Mouse (Mus musculus) CH12F3 (cell line): ENCODE data around the gene Hoxd8.

ENCODE experiments used
- in situ Hi-C: fragments of 300-500 bp; cut with MboI; formaldehyde crosslinking; loops from 2 replicates; pipeline ENCODE4 v1.14.3; 2020; ENCODE audit warnings: low sequenced_read_pairs

Hoxd8 gene

DNA sequence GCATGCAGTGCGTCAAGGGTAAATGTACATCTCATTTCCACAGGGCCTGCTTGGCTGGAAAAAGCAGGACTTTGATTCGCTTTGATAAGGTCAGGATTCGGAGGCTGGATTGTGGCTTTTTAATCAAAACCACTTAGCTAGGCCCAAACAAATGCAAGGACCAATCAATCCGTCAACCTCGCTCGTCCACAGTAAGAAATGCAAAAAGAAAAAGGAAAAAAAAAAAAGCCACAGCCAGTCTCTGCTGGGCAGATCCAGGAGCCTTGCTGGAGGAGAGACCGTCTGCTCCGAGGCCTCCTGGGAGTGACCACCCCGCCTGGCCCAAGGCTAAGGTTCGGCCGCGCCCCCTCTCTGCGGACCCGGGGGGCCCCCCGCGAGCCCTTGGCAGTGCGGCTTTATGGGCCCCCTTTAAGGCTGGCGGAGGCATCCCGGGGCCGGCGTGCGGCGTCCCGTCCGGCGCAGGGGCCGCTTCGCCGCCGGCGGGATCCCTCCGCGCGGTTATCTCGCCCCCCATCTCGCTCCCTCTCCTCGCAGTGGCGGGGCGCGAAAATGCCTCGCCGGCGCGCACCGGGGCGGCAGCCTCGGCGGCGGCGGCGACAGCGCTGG is at the start of gene Hoxd8:
Hoxd8 (plus strand) TSS at position 223 of the 606 bp plus-strand sequence.
- in situ Hi-C loops = loop anchor here (25.0 kb wide), 1 partner anchor 883 kb away; no protein-coding TSS in a partner anchor

DNA sequence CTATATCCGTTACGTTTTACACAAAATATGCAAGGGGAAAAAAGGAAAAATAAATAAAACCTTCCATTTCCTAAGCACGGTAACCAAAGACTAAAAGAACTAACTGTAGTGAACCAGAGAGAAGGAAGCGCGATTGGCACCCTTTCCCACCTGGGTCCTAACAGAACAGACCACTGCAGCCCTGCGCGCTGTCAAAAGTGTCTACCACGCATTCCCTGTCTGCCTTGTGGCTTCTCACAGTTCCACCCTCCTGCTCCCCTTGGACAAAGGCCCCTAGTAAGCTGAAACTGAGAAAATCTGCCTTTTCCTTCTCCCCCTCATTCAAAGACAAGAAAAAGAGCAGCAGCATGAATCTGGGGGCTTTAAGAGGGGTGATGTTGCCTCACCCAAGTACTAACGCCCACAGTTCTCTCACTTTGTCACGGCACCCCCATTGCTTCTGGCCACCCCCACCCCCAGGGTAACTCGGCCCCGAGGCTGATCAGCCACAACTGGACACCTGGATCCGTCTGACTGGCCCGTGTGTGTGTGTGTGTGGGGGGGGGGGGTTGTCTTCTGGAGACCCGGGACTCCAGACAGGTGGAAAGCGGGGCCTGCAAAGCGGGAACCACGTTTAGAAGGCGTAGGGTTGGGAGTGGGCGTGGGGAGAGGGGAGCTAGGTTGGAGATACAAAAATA is 49.5 kb upstream of the Hoxd8 start:
- in situ Hi-C loops = loop anchor here (25.0 kb wide), 1 partner anchor 593 kb away; no protein-coding TSS in a partner anchor

DNA sequence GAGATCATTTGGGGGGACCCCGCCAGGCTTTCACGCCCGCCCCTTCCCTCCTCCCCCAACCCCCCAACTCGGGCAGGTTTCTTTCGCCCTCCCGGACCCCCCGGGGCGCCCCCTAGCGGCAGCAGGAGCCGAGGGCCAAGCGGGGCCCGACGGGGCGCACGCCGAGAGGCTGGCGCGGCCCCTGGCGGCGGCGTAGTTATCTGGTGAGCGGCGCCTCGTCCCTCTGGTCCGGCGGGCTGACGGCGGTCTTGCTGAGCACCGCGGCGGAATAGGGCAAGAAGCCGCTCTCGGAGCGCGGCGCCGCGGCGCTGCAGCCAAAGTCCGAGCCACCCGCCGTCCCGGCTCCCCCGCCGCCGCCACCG is 49.0 kb upstream of the Hoxd8 start:
- in situ Hi-C loops = loop anchor here (25.0 kb wide), 1 partner anchor 593 kb away; no protein-coding TSS in a partner anchor

DNA sequence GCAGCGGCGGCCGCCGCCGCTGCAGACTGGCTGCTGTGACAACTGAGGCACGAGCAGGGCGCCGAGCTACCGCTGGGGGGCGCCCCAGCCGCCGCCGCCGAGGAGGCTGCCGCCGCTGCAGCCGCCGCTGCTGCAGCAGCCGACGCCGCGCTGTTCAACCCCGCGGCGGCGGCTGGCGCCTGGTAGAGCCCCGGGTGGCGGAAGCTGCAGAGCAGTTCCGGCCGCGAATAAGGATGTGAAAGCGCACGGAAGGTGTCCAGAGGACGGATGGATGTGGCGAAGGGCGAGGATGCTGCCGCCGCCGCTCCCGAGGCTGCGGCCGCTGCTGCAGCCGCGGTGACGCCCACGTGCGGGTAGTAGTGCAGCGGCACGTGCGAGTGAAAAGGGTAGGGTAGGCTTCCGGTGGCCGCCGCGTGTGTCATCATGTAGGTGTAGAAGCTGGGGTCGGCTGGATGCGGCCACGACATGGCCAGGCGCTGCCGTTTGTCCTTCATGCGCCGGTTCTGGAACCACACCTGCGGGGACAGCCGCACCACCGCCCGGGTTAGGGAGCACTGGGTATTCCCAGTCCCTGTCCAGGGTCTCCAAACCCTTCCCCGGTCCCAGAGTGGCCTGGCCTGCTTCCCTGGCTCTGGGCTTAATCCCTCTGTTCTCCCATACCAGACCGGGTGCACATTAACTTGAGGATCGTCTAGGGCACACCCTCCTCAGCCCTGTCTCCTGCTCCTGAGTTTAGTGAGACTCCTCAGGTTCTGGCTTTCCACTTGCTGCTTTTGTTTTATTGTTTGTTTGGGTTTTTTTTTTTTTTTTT is 48.4 kb upstream of the Hoxd8 start:
- in situ Hi-C loops = loop anchor here (25.0 kb wide), 1 partner anchor 594 kb away; no protein-coding TSS in a partner anchor

DNA sequence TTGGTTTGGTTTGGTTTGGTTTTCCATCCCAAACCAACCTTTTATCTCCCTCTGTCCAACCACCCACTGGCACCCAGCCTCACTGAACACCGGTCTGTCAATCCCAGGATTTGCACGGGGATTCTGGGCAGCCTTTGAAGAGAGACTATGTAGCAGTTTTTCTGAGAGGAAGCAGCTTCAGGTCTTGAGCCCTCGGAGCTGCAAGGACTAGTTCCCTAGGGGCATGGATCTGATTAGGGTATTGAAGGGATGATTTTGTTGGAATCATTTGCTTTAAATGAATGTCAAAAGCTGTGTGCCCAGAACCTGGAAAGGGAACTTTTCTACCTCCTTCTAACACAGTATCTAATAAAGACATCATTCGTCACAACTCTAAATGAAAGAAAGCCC is 47.8 kb upstream of the Hoxd8 start:
- in situ Hi-C loops = loop anchor here (25.0 kb wide), 1 partner anchor 594 kb away; no protein-coding TSS in a partner anchor

DNA sequence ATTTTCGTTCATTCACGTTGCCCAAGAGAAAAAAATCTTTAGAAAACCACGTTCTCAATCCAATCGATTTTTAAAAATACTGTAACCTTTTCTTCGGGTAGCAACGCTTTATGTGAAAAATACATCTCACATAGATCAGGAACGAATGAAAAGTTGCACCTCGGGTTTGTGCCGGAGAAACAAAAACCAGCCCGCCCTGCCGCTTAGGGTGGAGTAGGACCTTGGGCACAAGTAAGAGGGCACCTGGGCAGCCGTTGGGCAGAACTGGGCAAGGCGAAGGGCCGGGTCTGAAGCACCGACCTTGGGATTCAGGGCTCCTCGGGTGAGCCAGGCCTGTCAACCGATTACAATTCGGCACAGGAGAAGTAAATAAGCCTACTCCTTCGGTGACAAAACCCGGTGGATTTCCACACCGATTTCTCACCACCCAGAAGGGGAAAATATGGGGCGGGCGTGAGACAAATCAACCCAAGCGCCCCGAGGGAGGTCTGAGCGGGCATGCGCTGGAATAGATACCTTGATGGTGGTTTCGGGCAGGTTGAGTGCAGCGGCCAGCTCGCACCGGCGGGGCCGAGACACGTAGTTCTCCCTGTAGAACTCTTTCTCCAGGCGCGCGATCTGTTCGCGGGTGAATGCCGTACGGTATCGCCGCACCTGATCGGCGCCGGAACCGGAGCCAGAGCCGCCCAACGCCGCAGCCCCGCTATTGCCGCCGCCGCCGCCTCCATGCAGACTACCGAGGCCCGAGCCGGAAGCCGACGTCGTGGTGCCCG is 47.0 kb upstream of the Hoxd8 start:
- in situ Hi-C loops = loop anchor here (25.0 kb wide), 1 partner anchor 595 kb away; no protein-coding TSS in a partner anchor

DNA sequence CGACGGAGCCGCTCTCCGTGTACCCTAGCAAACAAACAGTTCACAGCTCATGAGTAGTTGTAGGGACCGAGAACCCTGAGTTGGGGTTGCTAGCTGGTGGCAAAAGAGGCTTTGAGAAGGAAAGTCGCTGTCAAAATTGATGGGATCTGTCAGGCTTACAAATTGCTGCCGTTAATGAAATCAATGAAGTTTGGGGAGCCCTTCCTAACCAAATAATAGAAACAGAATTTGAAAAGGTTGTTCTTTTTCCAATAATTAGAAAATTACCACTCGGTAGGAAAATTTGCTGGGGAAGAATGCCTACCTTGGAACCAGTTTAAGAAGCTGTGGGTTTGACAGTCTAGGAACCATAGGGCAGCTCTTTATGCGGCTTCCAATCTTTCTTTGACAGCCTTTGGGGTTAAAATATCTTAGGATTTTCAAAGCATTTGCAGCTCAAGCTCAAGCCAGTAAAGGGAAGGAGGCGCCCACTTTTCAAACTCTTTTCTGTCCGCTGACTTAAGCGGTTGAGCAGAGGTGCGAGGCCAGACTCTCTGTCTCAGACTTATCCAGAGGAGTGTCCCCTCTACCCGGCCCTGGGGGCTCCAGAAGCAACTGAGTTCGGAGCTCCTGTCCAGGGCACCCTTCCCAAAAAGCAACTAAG is 46.3 kb upstream of the Hoxd8 start:
- in situ Hi-C loops = loop anchor here (25.0 kb wide), 1 partner anchor 596 kb away; no protein-coding TSS in a partner anchor

DNA sequence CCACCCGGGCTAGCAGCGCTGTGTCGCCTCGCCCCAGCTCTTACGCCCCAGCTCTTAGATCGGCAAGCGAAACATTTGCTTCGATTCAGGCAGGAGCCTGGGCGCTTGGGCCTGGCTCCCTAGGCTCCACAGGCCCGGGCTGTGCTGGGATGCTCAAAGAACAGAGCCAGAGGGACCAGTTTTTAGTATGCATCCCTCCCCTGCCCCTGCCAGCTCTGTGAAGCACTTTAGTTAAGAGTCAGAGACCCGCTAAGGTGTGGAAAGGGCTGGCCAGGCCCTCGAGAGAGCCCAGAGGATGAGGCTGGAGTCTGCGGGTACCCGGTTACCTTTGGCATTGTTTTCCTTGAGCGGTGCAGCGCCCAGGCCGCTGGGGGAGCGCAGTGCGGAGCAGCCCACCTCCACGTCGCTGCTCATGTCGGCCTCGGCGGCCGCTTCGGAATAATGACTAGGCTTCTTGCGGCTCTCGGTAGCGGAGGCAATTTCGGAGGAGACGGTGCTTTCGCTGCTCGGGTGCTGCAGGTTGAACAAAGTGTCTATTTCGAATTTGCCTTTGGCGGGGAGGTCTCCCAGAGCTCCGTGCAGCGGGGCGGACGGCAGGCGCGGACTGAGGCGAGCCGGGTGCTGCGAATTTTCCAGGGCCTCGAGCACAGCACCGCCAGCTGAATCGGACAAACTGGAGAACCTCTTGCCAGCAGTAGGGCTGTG is 45.6 kb upstream of the Hoxd8 start:
- in situ Hi-C loops = loop anchor here (25.0 kb wide), 1 partner anchor 597 kb away; no protein-coding TSS in a partner anchor

DNA sequence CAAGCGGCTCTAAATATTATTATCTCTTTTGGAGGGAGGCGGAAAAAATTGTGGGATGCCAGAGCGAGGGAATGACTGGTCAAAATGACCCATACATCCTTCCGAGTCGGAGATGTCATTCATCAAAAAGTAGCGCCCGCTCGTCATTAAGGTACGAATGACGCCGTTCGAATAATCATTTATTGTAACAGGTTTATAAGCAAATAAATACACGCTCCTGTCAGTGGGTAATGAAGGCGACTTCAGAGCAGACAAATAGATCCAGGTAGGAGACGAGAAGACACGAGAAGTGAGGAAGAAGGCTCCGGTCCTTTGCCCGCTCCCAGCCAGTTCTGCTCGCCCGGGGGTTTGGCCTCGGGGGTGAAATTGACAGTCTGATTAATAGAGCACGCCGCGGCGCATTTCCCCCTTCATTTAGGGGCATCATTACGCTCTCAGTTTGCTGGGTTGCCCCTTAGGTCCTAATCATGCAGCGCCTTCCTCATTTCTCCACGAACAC is 44.9 kb upstream of the Hoxd8 start, which contains the start of gene Evx2:
Evx2 (minus strand) TSS at position 51 of the 499 bp plus-strand sequence.
- in situ Hi-C loops = loop anchor here (10.0 to 25.0 kb wide), 2 partner anchors 365 to 597 kb away; no protein-coding TSS in a partner anchor

DNA sequence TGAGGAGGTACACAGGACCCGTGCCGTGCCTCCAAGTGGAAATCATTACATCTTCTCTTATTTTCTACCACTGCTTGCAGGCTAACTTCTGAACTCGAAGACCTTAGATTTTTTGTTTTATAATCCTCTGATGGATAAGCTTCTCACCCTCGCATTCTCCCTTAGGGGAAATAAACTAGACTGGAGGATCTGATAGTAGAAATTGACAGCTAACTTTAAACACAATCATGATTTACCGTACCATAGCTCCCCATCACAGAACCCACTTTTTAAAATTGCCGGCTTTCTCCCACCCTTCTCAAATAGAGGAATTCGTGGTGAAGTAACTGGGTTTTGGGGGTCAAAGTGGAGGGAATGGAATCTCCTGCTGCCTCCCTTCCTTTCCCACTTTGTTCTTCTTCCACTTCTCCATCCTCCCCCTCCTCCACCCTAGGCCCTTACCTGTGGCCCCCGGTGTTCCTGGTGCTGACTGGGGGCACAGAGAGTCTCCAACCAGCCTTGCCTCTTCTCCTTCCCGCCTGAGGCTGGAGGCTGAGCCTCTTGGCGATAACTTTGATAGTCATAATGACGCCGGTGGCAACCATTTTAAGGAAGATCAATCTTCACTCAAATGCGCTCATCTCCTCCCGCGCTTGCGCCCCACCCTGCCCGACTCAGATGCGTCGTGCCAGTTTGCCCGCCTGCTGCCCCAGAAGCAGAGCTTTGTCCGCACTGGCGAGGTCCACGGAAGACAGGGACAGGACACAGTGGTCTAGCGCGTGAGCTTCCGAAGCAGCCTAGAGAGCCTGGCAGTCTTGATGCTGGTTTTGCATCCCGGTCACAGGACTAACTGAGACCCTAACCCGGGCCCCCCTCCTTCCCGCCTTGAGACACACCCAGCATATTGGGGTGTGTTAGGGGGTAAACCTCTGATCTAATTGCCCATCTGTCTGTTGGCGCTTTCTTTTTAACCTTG is 43.7 kb upstream of the Hoxd8 start:
- in situ Hi-C loops = loop anchor here (10.0 to 25.0 kb wide), 2 partner anchors 366 to 598 kb away; no protein-coding TSS in a partner anchor

DNA sequence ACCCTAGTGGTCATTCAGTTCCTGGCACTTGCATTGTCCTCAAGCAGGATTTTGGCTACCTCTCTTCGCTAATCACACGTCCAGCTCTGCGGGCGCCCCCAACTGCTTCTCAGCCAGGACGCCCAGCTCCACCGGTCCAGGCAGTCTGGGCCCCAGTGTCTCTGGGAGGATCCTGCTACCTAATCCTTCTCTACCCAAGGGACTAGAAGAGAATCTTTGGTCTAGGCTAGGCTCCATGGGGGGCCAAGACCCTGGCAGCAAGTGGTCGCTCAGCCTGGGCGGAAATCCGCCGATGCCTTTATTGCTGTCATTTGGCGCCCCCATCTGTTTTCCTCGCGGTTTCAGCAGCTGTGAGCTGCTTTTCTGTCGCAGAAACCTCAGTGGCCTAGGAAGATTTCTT is 42.7 kb upstream of the Hoxd8 start:
- in situ Hi-C loops = loop anchor here (10.0 to 25.0 kb wide), 2 partner anchors 367 to 599 kb away; no protein-coding TSS in a partner anchor

DNA sequence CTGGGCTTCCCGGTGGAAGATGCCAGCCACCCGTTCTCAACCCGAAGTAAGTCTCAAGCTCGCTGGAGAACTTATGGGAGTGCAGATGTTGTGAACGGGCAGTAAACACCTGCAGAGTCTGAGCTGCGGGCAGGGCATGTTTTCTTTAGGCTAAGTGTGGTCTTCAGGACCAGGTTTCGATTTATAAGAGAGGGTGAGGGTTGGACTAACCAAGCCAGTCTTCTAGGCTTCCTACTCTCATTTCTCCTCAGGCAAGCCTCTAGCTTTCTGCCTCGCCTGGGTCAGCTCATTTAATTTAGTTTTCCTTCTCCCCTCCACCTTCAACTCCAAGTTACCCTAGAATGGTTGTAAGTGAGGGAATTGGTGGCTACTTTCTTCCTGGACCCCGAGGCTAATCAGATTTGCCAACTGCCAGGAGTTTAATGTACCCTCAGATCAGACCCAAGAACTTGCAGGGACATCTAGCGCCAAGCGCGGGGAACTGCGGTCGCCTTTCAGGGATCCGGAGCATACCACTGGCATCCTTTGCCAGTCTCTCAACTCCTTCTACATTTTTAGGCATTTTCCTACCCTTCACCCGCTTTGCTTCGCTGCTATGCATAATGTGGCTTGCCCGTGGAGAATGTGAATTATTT is 41.0 kb upstream of the Hoxd8 start:
- in situ Hi-C loops = loop anchor here (10.0 to 25.0 kb wide), 2 partner anchors 369 to 601 kb away; no protein-coding TSS in a partner anchor

DNA sequence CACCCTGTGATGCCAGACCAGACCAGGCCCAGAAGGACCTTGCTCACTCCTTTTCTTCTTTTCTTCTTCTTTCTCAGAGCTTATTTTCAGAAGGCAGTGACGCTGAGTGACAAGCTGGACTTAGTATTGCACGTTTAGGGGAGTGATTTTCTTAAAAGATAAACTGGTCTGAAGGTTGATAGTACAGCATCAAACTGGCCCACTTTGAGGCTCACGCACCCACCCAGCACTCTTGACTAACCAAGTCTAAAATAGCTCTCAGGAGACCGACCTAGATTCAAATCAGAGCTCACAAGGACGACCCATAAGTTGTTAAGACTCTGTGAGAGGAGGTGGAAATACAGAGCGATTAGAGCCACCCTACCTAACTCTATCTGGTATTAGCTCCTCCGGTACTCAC is 38.0 kb upstream of the Hoxd8 start:
- in situ Hi-C loops = loop anchor here (10.0 to 25.0 kb wide), 2 partner anchors 372 to 604 kb away; no protein-coding TSS in a partner anchor

DNA sequence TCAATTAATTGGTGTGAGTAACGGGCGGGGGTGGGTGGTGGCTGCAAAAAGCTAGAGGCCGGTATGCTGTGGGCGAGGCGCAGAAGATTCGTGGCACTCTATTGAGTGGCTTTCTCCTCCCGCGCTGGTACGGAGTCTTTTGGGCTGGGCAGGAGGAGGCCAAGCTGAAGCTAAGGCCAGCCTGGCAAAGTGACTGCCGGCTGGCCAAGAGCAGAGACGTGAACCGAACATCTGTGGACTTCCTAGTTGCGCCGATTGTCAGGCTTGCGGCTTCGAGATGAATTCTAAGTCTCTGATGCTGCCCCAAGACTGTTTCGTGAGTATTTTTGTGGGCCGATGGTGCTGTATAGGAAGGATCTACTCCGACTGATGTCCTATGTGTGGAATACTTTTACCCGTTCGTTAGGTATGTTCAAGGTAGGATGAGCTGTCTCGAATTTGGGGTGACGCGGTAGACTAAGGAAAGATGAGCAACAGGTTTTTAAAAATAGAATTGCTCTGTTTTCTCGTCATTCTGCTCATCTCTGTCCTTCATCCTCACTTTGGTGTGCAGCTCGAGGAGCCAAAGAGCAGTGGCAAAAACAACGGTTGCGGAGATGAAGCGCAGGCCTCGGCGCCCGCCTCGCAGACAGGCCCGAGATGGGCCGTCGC is 37.1 kb upstream of the Hoxd8 start:
- in situ Hi-C loops = loop anchor here (10.0 to 25.0 kb wide), 2 partner anchors 373 to 605 kb away; no protein-coding TSS in a partner anchor

DNA sequence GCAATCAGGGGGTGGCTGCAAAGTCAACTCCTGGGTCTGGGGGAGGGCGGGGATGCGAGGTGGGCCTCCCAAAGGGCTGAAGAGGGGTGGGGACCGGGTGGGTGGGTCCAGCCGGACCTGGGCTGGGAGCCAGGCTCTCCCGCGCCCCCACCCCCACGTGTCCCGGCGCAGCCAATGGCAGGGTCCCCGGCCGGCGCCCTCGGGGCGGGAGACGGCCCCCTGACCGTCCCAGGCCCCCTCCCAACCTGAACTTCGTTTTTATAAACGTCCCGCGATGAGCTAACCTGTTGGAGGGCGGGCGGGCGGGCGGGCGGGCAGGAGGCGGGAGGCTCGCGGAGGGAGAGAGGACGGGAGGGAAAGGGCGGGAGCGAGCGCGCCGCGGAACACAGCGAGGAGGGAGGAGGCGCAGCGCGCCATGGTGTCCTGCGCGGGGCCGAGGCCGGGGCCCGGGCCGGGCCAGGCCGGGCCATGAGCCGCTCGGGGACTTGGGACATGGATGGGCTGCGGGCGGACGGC is 36.5 kb upstream of the Hoxd8 start, which contains the start of gene Hoxd13:
Hoxd13 (plus strand) TSS at position 469 of the 516 bp plus-strand sequence.
- in situ Hi-C loops = loop anchor here (10.0 to 25.0 kb wide), 2 partner anchors 373 to 606 kb away; no protein-coding TSS in a partner anchor
